ENCODE assay signal across 12 mouse cellular contexts in genomic region chr5:139546336-139546770, GRCm38 (mm10). TPM values are rescaled to one million over a fixed set of nuclear protein-coding genes. Genes with fewer than 3 reads are reported as not detected.
DNase-seq lines count a peak whose midpoint lies in the region; ATAC-seq and TF ChIP-seq lines count a peak whose summit lies in the region.
"Had no signal": no experiment of that assay in that cellular context is flagged by ENCODE, and none has a peak within 500 bp of the region (broad histone marks: within the 10 kb centered on the region; RNA-seq: fewer than 3 reads in every experiment).

No protein-coding gene starts in this region.

- no peak for TF ChIP-seq EP300 in ES-Bruce4 (IDR thresholded peaks at IDR 0.05; ENCODE audit: insufficient read depth, low read depth, low read length)

- no peak for TF ChIP-seq CTCF in ES-Bruce4 (IDR thresholded peaks at IDR 0.05; ENCODE audit: low read depth, low read length)

- no peak overlapping the region for H3K27ac ChIP-seq in forebrain, embryonic 11.5 days (ENCODE audit: low read depth, low read length)
- H3K27ac ChIP-seq in forebrain, embryonic 16.5 days (ENCODE audit: low read length): no peak overlapping the region
- H3K27ac ChIP-seq in ES-Bruce4 (ENCODE audit: insufficient read depth, low read length): no peak overlapping the region
- peak overlapping the region; percentile 79 for H3K27ac ChIP-seq in midbrain, embryonic 10.5 days (replicated peaks)

- H3K9me3 ChIP-seq in forebrain, embryonic 11.5 days (ENCODE audit: control insufficient read depth, low read length): no peaks in the 10 kb centered on the region
- H3K9me3 ChIP-seq in forebrain, embryonic 16.5 days (ENCODE audit: control insufficient read depth, low read length): no peaks in the 10 kb centered on the region
- H3K9me3 ChIP-seq in ES-Bruce4 (replicated peaks; ENCODE audit: control insufficient read depth, insufficient read depth, low read length, poor library complexity, severe bottlenecking): no peaks in the 10 kb centered on the region
- H3K9me3 ChIP-seq in midbrain, embryonic 10.5 days (replicated peaks): no peaks in the 10 kb centered on the region

- no peak for TF ChIP-seq POLR2A in ES-Bruce4 (IDR thresholded peaks at IDR 0.05; ENCODE audit: insufficient read depth, low read length)

- H3K36me3 ChIP-seq in forebrain, embryonic 11.5 days (ENCODE audit: control insufficient read depth, insufficient read depth, low read length): no peaks in the 10 kb centered on the region
- no peaks in the 10 kb centered on the region for H3K36me3 ChIP-seq in forebrain, embryonic 16.5 days (ENCODE audit: control insufficient read depth, insufficient read depth)
- no peaks in the 10 kb centered on the region for H3K36me3 ChIP-seq in ES-Bruce4 (ENCODE audit: control insufficient read depth, insufficient read depth, low read length, poor library complexity, severe bottlenecking)
- peaks cover 8% of the 10 kb centered on the region; the same call in 1 of the 2 replicates for H3K36me3 ChIP-seq in midbrain, embryonic 10.5 days

- under 1% methylated on average over 26 of the region's 26 CpGs for WGBS in forebrain, embryonic 11.5 days
- under 1% methylated on average over 26 of the region's 26 CpGs for WGBS in forebrain, embryonic 16.5 days
- under 1% methylated on average over 26 of the region's 26 CpGs for WGBS in midbrain, embryonic 10.5 days

- H3K4me1 ChIP-seq in forebrain, embryonic 11.5 days (replicated peaks; ENCODE audit: control insufficient read depth, insufficient read depth, low read length): peaks cover 11% of the 10 kb centered on the region; the same call in 1 of the 2 replicates
- peaks cover 12% of the 10 kb centered on the region; the same call in 1 of the 2 replicates for H3K4me1 ChIP-seq in forebrain, embryonic 16.5 days (replicated peaks; ENCODE audit: control insufficient read depth, insufficient read depth, low read length)
- H3K4me1 ChIP-seq in ES-Bruce4 (ENCODE audit: control insufficient read depth, insufficient read depth, low read length): peaks cover 1% of the 10 kb centered on the region
- H3K4me1 ChIP-seq in midbrain, embryonic 10.5 days: peaks cover 64% of the 10 kb centered on the region

- H3K27me3 ChIP-seq in forebrain, embryonic 11.5 days (ENCODE audit: control insufficient read depth, insufficient read depth, low read length): peaks cover 92% of the 10 kb centered on the region
- peaks cover 65% of the 10 kb centered on the region for H3K27me3 ChIP-seq in forebrain, embryonic 16.5 days (replicated peaks; ENCODE audit: control insufficient read depth, insufficient read depth, low read length)
- H3K27me3 ChIP-seq in ES-Bruce4 (ENCODE audit: control insufficient read depth, insufficient read depth, low read length, poor library complexity, severe bottlenecking): peaks cover 68% of the 10 kb centered on the region
- peaks cover 100% of the 10 kb centered on the region for H3K27me3 ChIP-seq in midbrain, embryonic 10.5 days (ENCODE audit: low read depth, poor library complexity, severe bottlenecking)

- peak overlapping the region; percentile 47 for H3K9ac ChIP-seq in forebrain, embryonic 11.5 days (ENCODE audit: low read length)
- no peak overlapping the region for H3K9ac ChIP-seq in forebrain, embryonic 16.5 days (replicated peaks; ENCODE audit: low read depth, low read length)
- peak overlapping the region; percentile 16; the same call in 1 of the 2 replicates for H3K9ac ChIP-seq in ES-Bruce4 (ENCODE audit: low read depth, poor library complexity, severe bottlenecking)

- peak overlapping the region; percentile 34 for H3K4me3 ChIP-seq in forebrain, embryonic 11.5 days (ENCODE audit: low read depth, low read length)
- no peak overlapping the region for H3K4me3 ChIP-seq in forebrain, embryonic 16.5 days (replicated peaks; ENCODE audit: low read length)
- H3K4me3 ChIP-seq in ES-Bruce4 (ENCODE audit: low read depth, low read length): peak overlapping the region; percentile 38
- H3K4me3 ChIP-seq in midbrain, embryonic 10.5 days: peak overlapping the region; percentile 53

- peak overlapping the region; percentile 35; the same call in 1 of the 2 replicates for H3K4me2 ChIP-seq in forebrain, embryonic 11.5 days (ENCODE audit: low read depth, low read length, severe bottlenecking)
- H3K4me2 ChIP-seq in forebrain, embryonic 16.5 days (ENCODE audit: low read length): no peak overlapping the region

- no peak for DNase-seq in forebrain, embryonic 11.5 days (ENCODE audit: low spot score)
- no peak for DNase-seq in midbrain, embryonic 10.5 days (ENCODE audit: low spot score)
- no peak for DNase-seq in T-cell, adult 2 months (ENCODE audit: low spot score)
- no peak for DNase-seq in urinary bladder, postnatal 14 days (ENCODE audit: low spot score)
- no peak for DNase-seq in urinary bladder, postnatal 36 days (ENCODE audit: low spot score in 2 of 2)
- DNase-seq: heart, adult 18-20 months; kidney, adult 8-10 months had no signal

- ATAC-seq in forebrain, embryonic 11.5 days (replicated peaks; ENCODE audit: low FRiP score): no peak
- no peak for ATAC-seq in forebrain, embryonic 16.5 days
- ATAC-seq in erythroid progenitor cell, adult 5-6 weeks (replicated peaks; ENCODE audit: low FRiP score, poor library complexity, severe bottlenecking): 0 out of 2 replicates have a peak, but pooled peaks have one; percentile 33

RNA-seq across cellular contexts. Expression of gene Uncx, which starts 3.1 kb away (rescaled TPM):
- 27.3 and 28.2 TPM in 2 replicates for polyA plus RNA-seq in forebrain, embryonic 11.5 days (2014; fragmentation: Nextera tagmentation; extraction: Ambion mirVana)
- polyA plus RNA-seq in forebrain, embryonic 16.5 days (2015; fragmentation: Nextera tagmentation; extraction: Ambion mirVana): 1.6 and 6.4 TPM in 2 replicates
- not detected in 2 replicates for polyA plus RNA-seq in ES-Bruce4 (2011; ENCODE audit: insufficient read depth, insufficient read length, low read depth, missing spikeins)
- total RNA-seq in erythroid progenitor cell, adult 5-6 weeks (2015; ENCODE audit: low replicate concordance): not detected in 2 replicates
- not detected in 2 replicates for total RNA-seq in erythroid progenitor cell, adult 5-6 weeks (2017; ENCODE audit: low replicate concordance)
- polyA plus RNA-seq in midbrain, embryonic 10.5 days (2016; fragmentation: Nextera tagmentation; extraction: Ambion mirVana): 18.8 and 36.7 TPM in 2 replicates
- total RNA-seq: heart, adult 18-20 months; megakaryocyte, adult 5-6 weeks had no signal
- polyA plus RNA-seq: stomach, embryonic 14.5 days had no signal
